Mouse (Mus musculus) central nervous system, embryonic 14 days (tissue): Measurements from ENCODE around the gene Slc9b1. TPM values are rescaled to one million over a fixed set of nuclear protein-coding genes. Genes with fewer than 3 reads are reported as not detected.

Experiments used
- polyA plus RNA-seq: library from polyadenylated mRNA; depleted of rRNA; stranded (reverse); fragments of >200 nt; gene quantifications from 2 replicates; pipeline ENCODE4 v1.2.3, GENCODE M21; 2012; rRNA removed

Slc9b1 gene
- polyA plus RNA-seq: 0.06 and 0.14 TPM in 2 replicates

DNA sequence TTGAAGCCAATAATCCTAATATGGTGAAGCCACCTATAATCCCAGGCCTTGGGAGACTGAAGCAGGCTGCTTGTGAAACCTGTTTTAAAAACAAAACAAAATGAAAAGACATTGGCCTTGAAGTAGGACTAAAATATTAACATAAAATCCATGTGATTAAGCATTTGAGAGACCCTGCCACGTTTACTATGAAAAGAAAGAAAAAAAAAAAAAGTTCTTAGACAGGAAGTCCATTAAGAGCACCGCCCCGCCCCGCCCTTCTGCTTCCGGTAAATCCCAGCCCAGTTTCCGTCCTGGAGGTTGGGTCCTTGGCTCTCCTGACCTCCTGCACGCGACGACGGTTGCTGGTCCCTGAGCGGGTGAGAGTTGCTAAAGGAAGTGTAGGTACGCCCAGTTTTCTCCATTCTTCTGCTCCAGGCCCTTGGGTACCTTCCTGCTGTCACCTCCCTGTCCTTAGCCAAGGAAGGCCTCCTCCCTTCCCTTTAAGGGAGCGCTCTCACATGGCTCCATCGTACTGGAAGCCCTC, at the start of gene Slc9b1:
Gene Slc9b1 (plus strand): TSS at position 291 of the 526 bp plus-strand sequence.

DNA sequence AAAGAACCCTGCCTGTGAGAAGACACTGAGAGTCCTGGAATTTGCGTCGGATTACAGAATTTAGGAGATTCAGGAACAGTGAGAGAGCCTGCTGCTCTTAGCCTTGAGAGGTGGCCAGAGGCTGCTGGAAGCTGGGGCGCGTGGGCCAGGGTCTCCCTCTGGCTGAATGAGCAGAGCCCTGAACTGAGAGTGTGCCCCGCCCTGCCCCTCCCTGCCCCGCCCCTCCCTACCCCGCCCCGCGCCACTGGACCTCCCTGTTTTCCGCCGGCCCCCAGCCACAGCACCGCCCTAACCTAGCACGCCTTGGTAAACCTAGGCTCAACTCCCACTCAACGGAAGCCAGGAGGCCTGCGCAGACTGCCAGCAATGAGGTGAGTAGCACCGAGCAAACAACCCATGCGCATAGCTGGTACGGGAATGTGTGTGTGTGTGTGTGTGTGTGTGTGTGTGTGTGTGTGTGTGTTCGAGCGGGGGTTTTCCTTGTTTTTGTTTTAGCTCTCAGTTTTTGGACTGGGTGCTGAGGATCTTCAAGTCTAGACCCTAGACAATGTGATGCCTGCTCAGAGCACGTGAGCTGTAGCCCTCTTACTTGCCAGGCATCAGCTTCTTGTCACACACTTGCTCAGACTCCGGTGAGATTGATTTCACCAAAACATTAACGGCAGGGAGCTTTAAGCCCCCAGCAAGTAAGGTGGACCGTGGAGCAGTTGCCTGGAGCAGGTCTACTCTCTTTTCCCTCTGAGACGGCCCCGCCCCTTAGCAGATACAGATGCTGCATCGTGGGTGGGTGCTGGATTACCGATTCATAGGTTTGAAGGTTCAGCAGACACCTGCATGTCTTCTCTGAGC, 40.2 kb upstream of the Slc9b1 start, which contains the start of gene Slc9b2:
Gene Slc9b2 (plus strand): TSS at position 290 of the 849 bp plus-strand sequence.

DNA sequence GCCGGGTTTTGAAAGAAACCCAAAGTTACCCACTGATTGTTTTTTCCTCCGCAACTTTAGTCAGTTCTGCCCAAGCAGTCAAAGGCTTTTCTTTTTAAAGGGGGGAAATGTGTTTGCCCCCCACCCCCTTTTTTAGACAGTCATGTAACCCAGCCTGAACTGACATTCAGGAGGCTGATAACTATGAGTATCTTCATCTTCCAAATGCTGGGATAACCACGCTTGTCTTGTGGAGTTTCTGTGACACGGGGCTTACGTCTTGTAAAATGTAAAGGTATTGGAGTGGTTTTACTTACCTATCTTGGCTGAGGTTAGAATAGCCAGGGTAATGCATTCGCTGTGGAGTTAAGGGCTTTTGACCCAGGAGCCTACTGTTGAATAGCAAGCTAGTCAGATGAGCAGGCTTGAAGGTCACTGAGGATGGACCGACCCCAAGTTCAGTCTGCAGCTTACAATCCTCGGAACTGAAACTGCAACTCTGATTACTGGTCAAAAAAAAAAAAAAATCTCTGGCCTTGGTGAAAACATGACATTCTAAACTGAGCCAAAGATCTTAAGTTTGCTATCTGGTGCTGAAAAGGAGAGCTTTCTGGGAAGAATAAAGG, 75.9 kb downstream of the Slc9b1 start, which contains the start of gene Cisd2:
Gene Cisd2 (minus strand): TSS at position 318 of the 605 bp plus-strand sequence.

DNA sequence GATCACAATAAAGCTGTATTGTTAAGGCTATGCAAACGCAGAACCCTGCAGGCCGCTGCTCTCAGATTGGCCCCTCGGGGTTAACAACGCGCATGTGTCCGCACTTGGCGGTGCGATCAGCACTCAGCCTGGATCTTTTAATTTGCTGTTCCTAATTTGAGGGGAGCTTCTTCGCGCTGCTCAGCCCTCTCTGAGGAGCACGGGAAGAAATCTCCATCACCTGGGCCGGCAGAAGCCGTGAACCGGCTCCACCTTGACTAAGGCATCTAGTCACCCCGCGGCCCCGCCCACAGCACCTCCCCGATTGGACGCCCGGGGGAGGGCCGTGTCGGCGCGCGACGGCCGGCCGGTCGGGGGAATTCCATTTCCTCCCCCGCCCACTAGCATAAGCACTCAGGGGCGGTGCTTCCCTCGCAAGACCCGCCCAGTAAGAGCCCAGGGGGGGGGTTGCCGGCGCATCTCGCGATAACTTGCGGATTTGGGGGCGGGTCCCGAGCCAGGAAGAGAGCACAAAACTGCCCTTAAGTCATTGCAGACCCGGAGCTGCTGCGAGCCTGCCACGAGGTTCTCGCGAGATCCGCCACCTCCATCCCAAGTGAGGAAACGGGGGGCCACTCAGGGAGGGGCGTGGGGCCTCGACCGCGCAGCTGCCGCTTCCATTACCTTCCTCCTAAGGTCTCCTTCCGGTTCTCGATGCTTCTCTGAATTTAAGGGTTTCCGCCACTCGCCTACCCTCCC, 90.1 kb downstream of the Slc9b1 start, which contains the start of gene Ube2d3:
Gene Ube2d3 (plus strand): TSS at position 392 of the 738 bp plus-strand sequence.

Other genes with a start within 250 kb of the Slc9b1 start
- 13.9 and 17.1 TPM in 2 replicates for gene Cenpe, start 135.5 kb upstream of the Slc9b1 start, polyA plus RNA-seq
- 2.9 and 4.5 TPM in 2 replicates for gene Bdh2, start 66.8 kb upstream of the Slc9b1 start, polyA plus RNA-seq
- 1.2 TPM in 2 replicates for gene Slc9b2, start 40.3 kb upstream of the Slc9b1 start, polyA plus RNA-seq
- gene Cisd2, start 75.9 kb downstream of the Slc9b1 start, polyA plus RNA-seq: 48.8 and 49.3 TPM in 2 replicates
- 286 and 296 TPM in 2 replicates for gene Ube2d3, start 90.1 kb downstream of the Slc9b1 start, polyA plus RNA-seq
- 2.7 and 3.3 TPM in 2 replicates for gene Manba, start 137.6 kb downstream of the Slc9b1 start, polyA plus RNA-seq